Mouse (Mus musculus) kidney, postnatal 0 days (tissue): ENCODE measurements at regions not wholly inside any gene's neighbourhood (a gene's known extent, or its start where the extent isn't known, plus 50 kb on each side); places are given as distances from the start of the nearest gene placed in this dataset.

ENCODE experiments used
- ATAC-seq: fragments of 200-750 bp; cut with Nextera tagmentation; replicated peaks from 2 replicates; pipeline ENCODE4 v1.8.0; 2017; ENCODE audit warnings: low read depth, moderate number of reproducible peaks, moderate TSS enrichment, moderate library complexity; ENCODE audit not compliant: low FRiP score
- DNase-seq: peaks from one replicate; pipeline ENCODE4 v3.0.0-alpha.2; 2016; ENCODE audit warnings: low spot score
- H3K27ac ChIP-seq: fragments of 300-500 bp; sonication (generic); 2 replicates; pipeline ENCODE4 v1.5.1; 2014; ENCODE audit warnings: mild to moderate bottlenecking
- H3K27me3 ChIP-seq: fragments of 300-500 bp; sonication (generic); 2 replicates; pipeline ENCODE4 v1.6.1; 2014; ENCODE audit warnings: low read length, mixed read lengths; ENCODE audit not compliant: insufficient read depth
- H3K36me3 ChIP-seq: fragments of 300-500 bp; sonication (generic); 2 replicates; pipeline ENCODE4 v1.6.1; 2014; ENCODE audit warnings: low read length, mixed read lengths; ENCODE audit not compliant: insufficient read depth
- H3K4me1 ChIP-seq: fragments of 300-500 bp; sonication (generic); replicated peaks from 2 replicates; pipeline ENCODE4 v1.6.1; 2014; ENCODE audit warnings: antibody characterized with exemption, low read length, mixed read lengths; ENCODE audit not compliant: insufficient read depth
- H3K4me2 ChIP-seq: fragments of 300-500 bp; sonication (generic); 2 replicates; pipeline ENCODE4 v1.6.1; 2014; ENCODE audit warnings: mild to moderate bottlenecking, low read length, moderate library complexity, mixed read lengths
- H3K4me3 ChIP-seq: fragments of 300-500 bp; sonication (generic); replicated peaks from 2 replicates; pipeline ENCODE4 v1.5.1; 2014; ENCODE audit warnings: low read depth, low read length
- H3K9ac ChIP-seq: fragments of 300-500 bp; sonication (generic); 2 replicates; pipeline ENCODE4 v1.6.1; 2014; ENCODE audit warnings: low read depth, low read length
- H3K9me3 ChIP-seq: fragments of 300-500 bp; sonication (generic); replicated peaks from 2 replicates; pipeline ENCODE4 v1.6.1; 2016; ENCODE audit warnings: low read length, inconsistent platforms, mixed read lengths
- CTCF ChIP-seq: IDR thresholded peaks from 2 replicates; pipeline ENCODE4 v1.5.1; 2016; ENCODE audit warnings: antibody characterized with exemption, low read depth, mild to moderate bottlenecking, moderate library complexity
- WGBS: fragments of 180-500 bp; shearing (Covaris S2); extraction: QIAGEN DNeasy Blood & Tissue Kit; methylation state at CpG from one replicate; pipeline ENCODE4 v1.1.7; 2014; 5-methylcytosine and 5-hydroxymethylcytosine counted together

- TF ChIP-seq CTCF: no peak
Observed at GRCm38 (mm10) chr12:30647511-30647910, 63.3 kb downstream of the Tmem18 start.

GRCm38 (mm10) chr12:30651506-30651905 is 67.3 kb downstream of the Tmem18 start:
- H3K9ac ChIP-seq: no peak overlapping the region
- H3K36me3 ChIP-seq: no peaks in the 10 kb centered on the region
- 92% methylated on average over 1 of the region's 1 CpGs for WGBS
- ATAC-seq: no peak
- no peaks in the 10 kb centered on the region for H3K4me1 ChIP-seq
- H3K9me3 ChIP-seq: no peaks in the 10 kb centered on the region
- no peak overlapping the region for H3K27ac ChIP-seq
- H3K27me3 ChIP-seq: no peaks in the 10 kb centered on the region
- TF ChIP-seq CTCF: no peak
- no peak overlapping the region for H3K4me2 ChIP-seq
- H3K4me3 ChIP-seq: no peak overlapping the region
- DNase-seq: no peak

More at GRCm38 (mm10) chr12:30647511-30647910, 63.3 kb downstream of the Tmem18 start:
- no peak overlapping the region for H3K27ac ChIP-seq
- 31% methylated on average over 3 of the region's 3 CpGs for WGBS
- no peaks in the 10 kb centered on the region for H3K27me3 ChIP-seq
- H3K4me2 ChIP-seq: no peak overlapping the region
- H3K4me3 ChIP-seq: no peak overlapping the region
- H3K36me3 ChIP-seq: no peaks in the 10 kb centered on the region
- no peaks in the 10 kb centered on the region for H3K9me3 ChIP-seq
- H3K4me1 ChIP-seq: no peaks in the 10 kb centered on the region
- ATAC-seq (no peak), DNase-seq (peak; percentile 43)
- no peak overlapping the region for H3K9ac ChIP-seq

- Histone ChIP-seq H3K4me1 (no peaks in the 10 kb centered on the region), H3K9me3 (no peaks in the 10 kb centered on the region), H3K27ac (no peak overlapping the region), H3K4me3 (no peak overlapping the region), H3K27me3 (no peaks in the 10 kb centered on the region), H3K4me2 (no peak overlapping the region), H3K9ac (no peak overlapping the region), H3K36me3 (no peaks in the 10 kb centered on the region)
- WGBS: 48% methylated on average over 5 of the region's 5 CpGs
- no peak for ATAC-seq
- no peak for DNase-seq
- TF ChIP-seq CTCF: no peak
Observed at GRCm38 (mm10) chr12:30654347-30655075, 70.3 kb downstream of the Tmem18 start.

- DNase-seq (no peak), ATAC-seq (no peak)
- no peaks in the 10 kb centered on the region for H3K9me3 ChIP-seq
- no peaks in the 10 kb centered on the region for H3K36me3 ChIP-seq
- no peak overlapping the region for H3K4me2 ChIP-seq
- H3K27ac ChIP-seq: no peak overlapping the region
- no peak overlapping the region for H3K9ac ChIP-seq
- TF ChIP-seq CTCF: no peak
- no peak overlapping the region for H3K4me3 ChIP-seq
- no peaks in the 10 kb centered on the region for H3K27me3 ChIP-seq
- 84% methylated on average over 1 of the region's 1 CpGs for WGBS
- H3K4me1 ChIP-seq: no peaks in the 10 kb centered on the region
Observed at GRCm38 (mm10) chr12:30655076-30655421, 70.8 kb downstream of the Tmem18 start.

GRCm38 (mm10) chr12:30678826-30679225 is 94.6 kb downstream of the Tmem18 start:
- no peaks in the 10 kb centered on the region for H3K36me3 ChIP-seq
- no peak overlapping the region for H3K4me3 ChIP-seq
- 86% methylated on average over 2 of the region's 2 CpGs for WGBS
- no peak overlapping the region for H3K27ac ChIP-seq
- H3K4me1 ChIP-seq: no peaks in the 10 kb centered on the region
- H3K27me3 ChIP-seq: no peaks in the 10 kb centered on the region
- ATAC-seq (no peak), DNase-seq (no peak)
- no peak for TF ChIP-seq CTCF
- no peak overlapping the region for H3K4me2 ChIP-seq
- H3K9ac ChIP-seq: no peak overlapping the region
- no peaks in the 10 kb centered on the region for H3K9me3 ChIP-seq

- 70% methylated on average over 4 of the region's 4 CpGs for WGBS
- Histone ChIP-seq H3K36me3 (no peaks in the 10 kb centered on the region), H3K9ac (no peak overlapping the region), H3K4me1 (no peaks in the 10 kb centered on the region), H3K27me3 (no peaks in the 10 kb centered on the region), H3K9me3 (no peaks in the 10 kb centered on the region), H3K4me2 (no peak overlapping the region), H3K4me3 (no peak overlapping the region), H3K27ac (no peak overlapping the region)
- TF ChIP-seq CTCF: peak; percentile 37; the same call in 1 of the 2 replicates
- ATAC-seq: no peak
- no peak for DNase-seq
Observed at GRCm38 (mm10) chr12:30690038-30690437, 105.8 kb downstream of the Tmem18 start.

GRCm38 (mm10) chr12:30693540-30693939 is 109.3 kb downstream of the Tmem18 start:
- Histone ChIP-seq H3K9me3 (no peaks in the 10 kb centered on the region), H3K4me2 (no peak overlapping the region), H3K4me3 (no peak overlapping the region), H3K36me3 (no peaks in the 10 kb centered on the region), H3K27ac (no peak overlapping the region), H3K27me3 (no peaks in the 10 kb centered on the region), H3K4me1 (no peaks in the 10 kb centered on the region), H3K9ac (no peak overlapping the region)
- WGBS: 26% methylated on average over 3 of the region's 3 CpGs
- no peak for TF ChIP-seq CTCF
- ATAC-seq: no peak
- DNase-seq: no peak
